Mouse (Mus musculus): Measurements from ENCODE around the gene Ica1. TPM values are rescaled to one million over a fixed set of nuclear protein-coding genes. Genes with fewer than 3 reads are reported as not detected.

Gene Ica1
- polyA plus RNA-seq, 1 experiment from 2014 or later, result 11.0 TPM

- Histone ChIP-seq H3K4me2 (replicated peaks; ENCODE audit: low read depth) (no peak overlapping the region), H3K4me3 (ENCODE audit: low read depth, low read length) (no peak overlapping the region), H3K36me3 (ENCODE audit: control insufficient read depth, insufficient read depth) (no peaks in the 10 kb centered on the region), H3K27me3 (replicated peaks; ENCODE audit: control insufficient read depth, insufficient read depth, low read length) (no peaks in the 10 kb centered on the region), H3K27ac (ENCODE audit: low read depth, low read length) (no peak overlapping the region), H3K9ac (ENCODE audit: low read depth, low read length) (no peak overlapping the region), H3K4me1 (replicated peaks; ENCODE audit: control insufficient read depth, insufficient read depth, low read length) (no peaks in the 10 kb centered on the region), H3K9me3 (ENCODE audit: control insufficient read depth) (no peaks in the 10 kb centered on the region)
- no peak for TF ChIP-seq CTCF (IDR thresholded peaks at IDR 0.05; ENCODE audit: low read depth)
- 92% methylated on average over 8 of the region's 8 CpGs for WGBS
- no peak for ATAC-seq
These were observed 150.1 kb downstream of the Ica1 start for GRCm38 (mm10) chr6:8628226-8628625.

- Histone ChIP-seq H3K4me3 (ENCODE audit: low read depth, low read length) (no peak overlapping the region), H3K9ac (ENCODE audit: low read depth, low read length) (no peak overlapping the region), H3K4me1 (replicated peaks; ENCODE audit: control insufficient read depth, insufficient read depth, low read length) (no peaks in the 10 kb centered on the region), H3K36me3 (ENCODE audit: control insufficient read depth, insufficient read depth) (no peaks in the 10 kb centered on the region), H3K4me2 (replicated peaks; ENCODE audit: low read depth) (no peak overlapping the region), H3K27me3 (replicated peaks; ENCODE audit: control insufficient read depth, insufficient read depth, low read length) (no peaks in the 10 kb centered on the region), H3K9me3 (ENCODE audit: control insufficient read depth) (no peaks in the 10 kb centered on the region), H3K27ac (ENCODE audit: low read depth, low read length) (no peak overlapping the region)
- no peak for ATAC-seq
- no peak for TF ChIP-seq CTCF (IDR thresholded peaks at IDR 0.05; ENCODE audit: low read depth)
- WGBS, result 72% methylated on average over 3 of the region's 3 CpGs
These were observed 155.2 kb downstream of the Ica1 start for GRCm38 (mm10) chr6:8623045-8623444.

- Histone ChIP-seq H3K4me1 (replicated peaks; ENCODE audit: control insufficient read depth, insufficient read depth, low read length) (no peaks in the 10 kb centered on the region), H3K27me3 (replicated peaks; ENCODE audit: control insufficient read depth, insufficient read depth, low read length) (no peaks in the 10 kb centered on the region), H3K4me3 (ENCODE audit: low read depth, low read length) (no peak overlapping the region), H3K36me3 (ENCODE audit: control insufficient read depth, insufficient read depth) (no peaks in the 10 kb centered on the region), H3K4me2 (replicated peaks; ENCODE audit: low read depth) (no peak overlapping the region), H3K27ac (ENCODE audit: low read depth, low read length) (no peak overlapping the region), H3K9ac (ENCODE audit: low read depth, low read length) (no peak overlapping the region), H3K9me3 (ENCODE audit: control insufficient read depth) (no peaks in the 10 kb centered on the region)
- ATAC-seq, result no peak
- 69% methylated on average over 4 of the region's 4 CpGs for WGBS
- no peak for TF ChIP-seq CTCF (IDR thresholded peaks at IDR 0.05; ENCODE audit: low read depth)
These were observed 158.5 kb downstream of the Ica1 start for GRCm38 (mm10) chr6:8619582-8620350.

DNA sequence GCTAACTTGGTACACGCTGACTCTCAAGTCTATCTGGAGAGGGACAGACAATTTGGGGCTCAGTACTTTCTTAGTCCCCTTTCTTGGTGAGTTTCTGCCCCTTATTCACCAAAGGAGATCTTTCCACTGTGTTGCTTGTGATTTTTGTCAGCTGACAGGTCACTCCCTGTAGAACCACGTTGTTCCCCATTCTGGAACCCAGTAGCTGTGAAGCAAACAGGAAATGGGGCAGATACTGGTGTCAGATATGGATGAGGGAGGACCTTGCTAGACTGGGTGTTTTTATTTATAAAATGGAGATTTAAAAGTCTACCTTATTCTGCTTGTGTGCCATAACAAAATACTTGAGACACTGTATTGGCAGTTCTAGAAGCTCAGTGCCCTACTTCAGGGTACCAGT lies 160.9 kb downstream of the Ica1 start:
- Histone ChIP-seq H3K27me3 (replicated peaks; ENCODE audit: control insufficient read depth, insufficient read depth, low read length) (no peaks in the 10 kb centered on the region), H3K9ac (ENCODE audit: low read depth, low read length) (no peak overlapping the region), H3K4me2 (replicated peaks; ENCODE audit: low read depth) (no peak overlapping the region), H3K4me3 (ENCODE audit: low read depth, low read length) (no peak overlapping the region), H3K36me3 (ENCODE audit: control insufficient read depth, insufficient read depth) (no peaks in the 10 kb centered on the region), H3K4me1 (replicated peaks; ENCODE audit: control insufficient read depth, insufficient read depth, low read length) (no peaks in the 10 kb centered on the region), H3K9me3 (ENCODE audit: control insufficient read depth) (no peaks in the 10 kb centered on the region), H3K27ac (ENCODE audit: low read depth, low read length) (no peak overlapping the region)
- 67% methylated on average over 2 of the region's 2 CpGs for WGBS
- no peak for ATAC-seq
- TF ChIP-seq CTCF (IDR thresholded peaks at IDR 0.05; ENCODE audit: low read depth), result no peak

DNA sequence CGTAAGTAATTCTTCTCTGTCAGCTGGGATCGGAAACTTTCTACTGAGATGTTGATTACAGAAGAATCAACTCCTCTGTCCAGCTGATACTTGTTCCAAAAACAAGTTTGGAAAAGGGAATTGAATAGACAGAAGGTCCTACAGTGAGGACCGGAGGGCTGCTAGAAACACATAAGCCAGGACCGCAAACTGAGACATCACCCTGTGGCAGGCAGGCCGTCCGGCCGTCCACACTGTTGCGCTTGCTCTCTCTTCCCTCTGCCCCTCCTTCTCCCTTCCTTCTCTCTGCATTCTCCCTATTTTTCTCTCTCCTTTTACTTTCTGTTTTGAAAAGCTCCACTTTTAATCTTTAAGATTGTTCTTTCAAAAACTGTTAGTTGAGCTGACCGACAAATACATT lies 186.6 kb downstream of the Ica1 start:
- Histone ChIP-seq H3K9me3 (ENCODE audit: control insufficient read depth) (no peaks in the 10 kb centered on the region), H3K36me3 (ENCODE audit: control insufficient read depth, insufficient read depth) (no peaks in the 10 kb centered on the region), H3K4me3 (ENCODE audit: low read depth, low read length) (no peak overlapping the region), H3K4me2 (replicated peaks; ENCODE audit: low read depth) (no peak overlapping the region), H3K4me1 (replicated peaks; ENCODE audit: control insufficient read depth, insufficient read depth, low read length) (no peaks in the 10 kb centered on the region), H3K27me3 (replicated peaks; ENCODE audit: control insufficient read depth, insufficient read depth, low read length) (no peaks in the 10 kb centered on the region), H3K9ac (ENCODE audit: low read depth, low read length) (no peak overlapping the region), H3K27ac (ENCODE audit: low read depth, low read length) (no peak overlapping the region)
- ATAC-seq, result no peak
- 93% methylated on average over 9 of the region's 9 CpGs for WGBS
- TF ChIP-seq CTCF (IDR thresholded peaks at IDR 0.05; ENCODE audit: low read depth), result no peak

DNA sequence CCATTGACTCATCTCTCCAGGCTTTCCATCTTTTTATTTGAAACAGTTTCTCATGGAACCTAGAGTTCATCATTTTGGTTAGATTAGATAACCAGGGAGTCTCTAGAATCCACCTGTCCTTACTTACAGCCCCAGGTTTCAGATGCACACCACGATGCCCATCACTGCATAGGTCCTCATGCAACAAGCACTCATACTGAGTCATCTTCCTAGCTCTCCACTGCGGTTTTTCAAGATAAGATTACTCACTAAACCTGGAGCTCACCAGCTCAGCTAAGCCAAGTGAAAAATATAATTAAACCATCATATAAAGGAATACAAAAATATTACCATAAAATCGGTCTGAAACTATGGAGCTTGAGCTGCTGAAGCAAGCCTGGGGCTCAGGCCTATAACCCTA lies 194.4 kb downstream of the Ica1 start:
- Histone ChIP-seq H3K9ac (ENCODE audit: low read depth, low read length) (no peak overlapping the region), H3K4me3 (ENCODE audit: low read depth, low read length) (no peak overlapping the region), H3K4me2 (replicated peaks; ENCODE audit: low read depth) (no peak overlapping the region), H3K27ac (ENCODE audit: low read depth, low read length) (no peak overlapping the region), H3K27me3 (replicated peaks; ENCODE audit: control insufficient read depth, insufficient read depth, low read length) (no peaks in the 10 kb centered on the region), H3K36me3 (ENCODE audit: control insufficient read depth, insufficient read depth) (no peaks in the 10 kb centered on the region), H3K9me3 (ENCODE audit: control insufficient read depth) (no peaks in the 10 kb centered on the region), H3K4me1 (replicated peaks; ENCODE audit: control insufficient read depth, insufficient read depth, low read length) (no peaks in the 10 kb centered on the region)
- no peak for ATAC-seq
- TF ChIP-seq CTCF (IDR thresholded peaks at IDR 0.05; ENCODE audit: low read depth), result no peak
- 82% methylated on average over 3 of the region's 3 CpGs for whole genome bisulfite sequencing

Data from intestine, postnatal 0 days (tissue).